ENCODE assay signal across 18 mouse cellular contexts in genomic region chr6:39797076-39797475, GRCm38 (mm10).
"Had no signal": no experiment of that assay in that cellular context is flagged by ENCODE, and none has a peak within 500 bp of the region (broad histone marks: within the 10 kb centered on the region; RNA-seq: fewer than 3 reads in every experiment).

No protein-coding gene starts in this region.

- ATAC-seq: forebrain, embryonic 16.5 days; hindbrain, embryonic 16.5 days; inflammation-experienced regulatory T-cells, adult 6 months; intestine, embryonic 15.5 days; intestine, postnatal 0 days; liver, embryonic 12.5 days had no signal

- DNase-seq: gastrocnemius, adult 2 months; gastrocnemius, postnatal 10 days; gastrocnemius, postnatal 25 days; heart, adult 2 months; heart, postnatal 10 days; heart, postnatal 4 days; kidney, adult 18-20 months; kidney, adult 8-10 months; kidney, postnatal 10 days; kidney, postnatal 25 days; kidney, postnatal 4 days; left cerebral cortex, postnatal 4 days had no signal
